Mouse (Mus musculus) fat pad, adult 2 months (tissue): ENCODE data around the gene Pyroxd1.
"Not testable (repeated sequence)": the region's sequence is repeated elsewhere in the genome, so short reads cannot be mapped to it uniquely, and the experiment has no call there.

Source experiments
- DNase-seq: peaks from one replicate; pipeline ENCODE4 v3.0.0-alpha.2; 2011; ENCODE audit warnings: low read depth, low spot score; ENCODE audit errors: extremely low read depth

Pyroxd1 gene

GRCm38 (mm10) chr6:142345440-142346038, at the start of gene Pyroxd1:
Gene Pyroxd1, plus strand, starts transcription at chr6:142345654.
- peak; percentile 52 for DNase-seq

DNA sequence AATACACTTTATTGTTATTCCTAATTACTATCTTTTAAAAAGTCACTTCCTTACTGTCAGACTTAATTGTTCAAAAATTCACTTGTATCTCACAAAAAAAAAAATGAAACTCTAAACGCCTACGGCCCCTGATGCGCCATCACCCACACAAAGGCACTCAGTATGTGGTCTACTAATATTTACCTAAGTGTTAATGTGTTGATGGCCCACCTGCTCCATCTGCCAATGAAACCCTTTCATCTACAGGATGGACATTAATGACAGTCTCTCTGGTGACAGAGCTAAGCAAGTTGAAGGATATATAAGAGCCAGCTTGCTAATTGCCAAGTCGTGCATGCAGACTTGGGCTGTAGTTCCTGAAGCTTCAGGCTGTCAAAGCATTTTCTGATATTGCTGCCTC, 47.4 kb upstream of the Pyroxd1 start, which contains the start of gene Iapp:
Gene Iapp (plus strand): TSS at position 326 of the 400 bp plus-strand sequence.
- no peak for DNase-seq

DNA sequence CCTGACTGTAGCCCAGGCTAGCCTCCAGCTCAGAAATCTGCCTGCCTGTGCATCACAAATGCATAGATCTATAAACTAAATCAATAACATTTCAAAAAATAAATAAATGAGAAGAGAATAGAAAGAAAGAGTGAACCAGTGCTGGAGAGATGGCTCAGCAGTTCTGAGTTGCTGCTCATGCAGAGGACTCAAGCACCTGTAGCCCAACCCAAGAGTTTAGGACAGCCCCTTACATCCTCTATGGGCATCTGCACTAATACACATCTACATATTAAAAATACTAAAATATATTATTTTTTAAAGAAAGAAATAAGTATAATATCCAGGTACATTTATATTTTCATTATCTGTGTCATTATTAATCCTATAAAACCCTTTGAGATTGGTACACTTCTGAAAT, 40.4 kb upstream of the Pyroxd1 start:
- DNase-seq, result no peak

- no peak for DNase-seq
Observed at GRCm38 (mm10) chr6:142314285-142314684, 31.2 kb upstream of the Pyroxd1 start.

DNA sequence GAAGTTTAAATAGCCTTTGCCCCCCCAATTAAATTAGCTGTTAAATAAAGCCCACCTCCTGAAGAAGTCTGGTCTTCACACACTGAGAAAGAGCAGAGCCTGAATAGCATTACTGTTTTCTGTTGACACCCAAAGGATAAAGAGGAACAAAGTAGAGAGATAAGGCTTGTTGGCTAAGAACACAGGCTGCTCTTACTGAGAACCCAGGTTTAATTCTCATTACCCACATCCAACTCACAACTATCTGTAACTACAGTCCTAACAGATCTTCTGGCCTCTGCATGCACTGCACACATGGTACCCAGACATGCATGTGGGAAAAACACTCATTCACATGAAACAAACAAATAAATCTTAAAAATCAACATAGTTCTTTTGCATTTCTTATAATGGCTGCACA, 28.3 kb upstream of the Pyroxd1 start:
- no peak for DNase-seq

GRCm38 (mm10) chr6:142322881-142323280, 22.6 kb upstream of the Pyroxd1 start, which contains the start of gene Slco1a5:
Gene Slco1a5, minus strand, starts transcription at chr6:142322981.
- no peak for DNase-seq

GRCm38 (mm10) chr6:142326598-142326997, 18.9 kb upstream of the Pyroxd1 start:
- no peak for DNase-seq

- no peak for DNase-seq
Observed at GRCm38 (mm10) chr6:142329201-142329600, 16.3 kb upstream of the Pyroxd1 start.

DNA sequence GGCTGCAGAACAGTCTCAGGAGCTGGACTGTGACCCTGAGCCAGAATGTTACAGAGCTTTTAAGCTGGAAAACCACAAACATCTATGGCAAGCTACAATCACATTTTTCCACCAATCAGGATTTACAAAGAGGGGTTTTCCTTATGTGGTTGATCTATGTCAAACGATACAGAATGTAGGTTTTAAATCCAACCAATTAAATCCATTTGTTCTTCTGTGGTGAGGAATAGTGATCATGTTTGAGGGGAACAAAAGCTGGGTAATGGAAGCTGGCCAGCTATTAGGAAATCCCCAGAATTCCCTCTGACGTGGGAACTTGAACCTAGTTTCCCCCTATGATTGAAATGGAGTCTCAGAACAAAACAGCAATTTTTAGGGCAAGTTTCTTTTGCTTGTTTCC, 6.5 kb upstream of the Pyroxd1 start:
- DNase-seq, result no peak

DNA sequence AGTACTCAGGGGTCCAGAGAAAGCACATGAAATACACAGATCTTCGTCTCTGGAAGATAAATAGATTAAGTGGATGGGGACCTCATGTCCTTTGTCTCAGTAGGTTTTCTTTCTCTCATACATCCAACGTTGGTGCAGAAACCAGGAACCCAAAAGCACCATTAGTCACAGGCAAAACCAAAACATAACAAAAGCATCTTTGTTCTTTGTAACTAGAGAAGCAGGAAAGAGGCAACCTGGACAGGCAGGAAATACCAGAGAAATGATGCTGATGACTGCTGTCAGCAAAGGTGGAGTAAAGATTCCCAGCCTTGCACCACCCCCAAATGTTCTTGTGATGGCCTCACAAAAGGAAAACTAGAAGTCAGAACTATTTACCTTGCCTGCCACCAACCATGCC, 5.9 kb upstream of the Pyroxd1 start:
- peak; percentile 11 for DNase-seq

GRCm38 (mm10) chr6:142343561-142343960, 1.9 kb upstream of the Pyroxd1 start:
- DNase-seq, result no peak

GRCm38 (mm10) chr6:142346181-142347110, 992 bp downstream of the Pyroxd1 start:
- DNase-seq, result no peak

- DNase-seq, result no peak
Observed at GRCm38 (mm10) chr6:142347431-142348385, 2.3 kb downstream of the Pyroxd1 start.

DNA sequence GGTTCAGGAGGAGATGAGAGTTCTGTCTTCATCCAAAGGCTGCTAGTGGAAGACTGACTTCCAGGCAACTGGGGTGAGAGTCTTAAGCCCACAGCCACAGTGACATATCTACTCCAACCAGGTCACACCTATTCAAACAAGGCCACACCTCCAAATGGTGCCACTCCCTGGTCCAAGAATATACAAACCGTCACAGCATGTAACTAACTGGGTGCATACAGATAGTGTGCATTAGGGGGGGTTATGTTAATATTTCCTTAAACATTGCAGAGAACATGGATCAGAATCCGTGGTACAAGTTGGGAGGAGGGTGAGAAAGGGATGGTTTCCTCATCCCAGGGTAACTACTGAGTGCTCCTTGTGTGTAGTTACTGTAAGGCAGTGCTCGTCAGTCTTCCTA, 6.6 kb downstream of the Pyroxd1 start:
- not testable (repeated sequence) for DNase-seq

- no peak for DNase-seq
Observed at GRCm38 (mm10) chr6:142357106-142357505, 11.7 kb downstream of the Pyroxd1 start.

- no peak for DNase-seq
Observed at GRCm38 (mm10) chr6:142362036-142362435, 16.6 kb downstream of the Pyroxd1 start.

DNA sequence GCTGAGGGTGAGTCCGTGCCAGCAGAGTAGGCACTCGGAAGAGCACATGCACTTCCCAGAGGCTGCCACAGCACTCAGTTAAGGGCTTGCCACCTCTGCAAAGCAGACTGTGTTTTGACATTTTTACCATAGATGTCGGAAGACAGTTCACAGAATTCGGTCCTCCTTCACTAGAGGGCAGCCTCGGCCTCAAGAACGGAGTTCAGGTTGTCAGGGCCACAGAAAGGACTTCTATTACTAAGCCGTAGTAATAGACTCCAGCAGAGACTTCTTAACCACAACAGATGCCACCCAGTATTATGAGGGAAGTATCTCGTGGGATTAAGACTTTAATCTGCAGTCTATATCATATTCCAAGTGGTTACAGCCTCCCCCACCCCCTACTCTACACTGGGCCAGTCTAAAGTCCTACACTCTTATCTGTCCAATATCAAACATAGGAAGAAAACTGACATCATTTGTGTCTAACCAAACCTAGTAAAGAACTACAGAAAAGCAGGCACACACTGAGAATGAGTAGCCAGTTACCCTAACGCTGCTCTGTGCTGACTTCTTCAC, 17.6 kb downstream of the Pyroxd1 start:
- no peak for DNase-seq

GRCm38 (mm10) chr6:142365742-142366472, 20.5 kb downstream of the Pyroxd1 start:
- DNase-seq, result peak; percentile 26

DNA sequence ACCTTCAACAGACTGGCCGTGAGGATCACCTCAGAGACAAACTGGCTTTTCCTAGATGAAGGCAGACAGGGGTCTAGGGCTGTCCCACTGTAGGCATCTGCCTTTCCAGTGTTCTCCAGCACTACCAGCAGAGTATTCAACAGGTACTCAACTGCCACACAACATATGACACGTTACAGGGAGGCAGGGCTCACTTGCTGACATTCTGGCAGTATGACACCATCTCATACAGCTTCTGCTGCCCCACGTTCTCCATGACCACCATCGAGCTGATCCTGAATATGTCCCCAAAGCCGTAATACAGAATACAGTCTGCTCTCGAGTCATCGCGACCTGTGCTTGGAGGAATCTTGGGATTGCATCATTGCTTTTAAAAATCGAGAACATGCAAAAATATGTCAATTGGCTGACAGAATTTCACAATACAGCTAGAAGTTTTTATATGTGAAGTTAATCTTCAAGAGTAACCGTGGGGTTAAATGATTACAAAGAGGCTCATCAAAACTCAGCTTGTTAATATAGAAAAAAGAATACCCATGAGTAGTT, 21.1 kb downstream of the Pyroxd1 start:
- no peak for DNase-seq

DNA sequence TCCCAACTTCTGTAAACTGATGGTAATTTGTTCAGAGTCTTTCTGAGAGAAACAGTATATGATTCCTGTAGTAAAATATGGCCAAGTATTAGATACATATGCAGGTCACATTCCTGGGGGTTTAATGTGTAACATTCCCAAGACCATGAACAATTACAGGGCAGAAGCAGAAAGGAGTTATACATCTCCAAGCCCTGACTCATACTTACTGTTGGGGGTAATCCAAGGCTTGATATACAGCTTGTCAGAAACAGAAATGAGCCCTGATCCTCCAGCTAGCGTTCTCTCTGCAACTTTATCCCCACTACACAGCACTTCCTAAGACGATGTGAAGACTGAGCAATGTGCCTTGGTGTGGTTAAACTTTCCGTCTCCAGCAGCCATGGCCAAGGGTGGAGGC, 22.1 kb downstream of the Pyroxd1 start:
- DNase-seq, result no peak
